Mouse (Mus musculus) midbrain, postnatal 0 days (tissue): ENCODE data around the gene Taar7e. TPM values are rescaled to one million over a fixed set of nuclear protein-coding genes. Genes with fewer than 3 reads are reported as not detected.
"Not testable (repeated sequence)": the region's sequence is repeated elsewhere in the genome, so short reads cannot be mapped to it uniquely, and the experiment has no call there.

Source experiments
- ATAC-seq: fragments of 200-750 bp; cut with Nextera tagmentation; 2 replicates; pipeline ENCODE4 v1.8.0; 2017; ENCODE audit warnings: moderate number of reproducible peaks, mild to moderate bottlenecking, moderate TSS enrichment, moderate library complexity; ENCODE audit not compliant: low FRiP score
- DNase-seq: peaks from one replicate; pipeline ENCODE4 v3.0.0-alpha.2; 2015; ENCODE audit warnings: low spot score
- H3K27ac ChIP-seq: fragments of 300-500 bp; sonication (generic); 2 replicates; pipeline ENCODE4 v1.5.1; 2014; ENCODE audit warnings: low read depth, mild to moderate bottlenecking, low read length, mixed read lengths
- H3K27me3 ChIP-seq: fragments of 300-500 bp; sonication (generic); 2 replicates; pipeline ENCODE4 v1.6.1; 2014; ENCODE audit warnings: low read length, control low read depth, mixed read lengths; ENCODE audit not compliant: insufficient read depth
- H3K36me3 ChIP-seq: fragments of 300-500 bp; sonication (generic); 2 replicates; pipeline ENCODE4 v1.6.1; 2014; ENCODE audit warnings: low read length, control low read depth, mixed read lengths; ENCODE audit not compliant: insufficient read depth
- H3K4me1 ChIP-seq: fragments of 300-500 bp; sonication (generic); 2 replicates; pipeline ENCODE4 v1.6.1; 2014; ENCODE audit warnings: mild to moderate bottlenecking, control low read depth, antibody characterized with exemption, low read length, mixed read lengths; ENCODE audit not compliant: insufficient read depth
- H3K4me2 ChIP-seq: fragments of 300-500 bp; sonication (generic); 2 replicates; pipeline ENCODE4 v1.6.1; 2014; ENCODE audit warnings: low read depth, mild to moderate bottlenecking, low read length, mixed read lengths; ENCODE audit not compliant: poor library complexity, severe bottlenecking
- H3K4me3 ChIP-seq: fragments of 300-500 bp; sonication (generic); 2 replicates; pipeline ENCODE4 v1.5.1; 2014; ENCODE audit warnings: low read depth, mild to moderate bottlenecking, low read length, moderate library complexity
- H3K9ac ChIP-seq: fragments of 300-500 bp; sonication (generic); replicated peaks from 2 replicates; pipeline ENCODE4 v1.6.1; 2014; ENCODE audit warnings: mild to moderate bottlenecking, low read length, moderate library complexity, mixed read lengths; ENCODE audit not compliant: poor library complexity, severe bottlenecking
- H3K9me3 ChIP-seq: fragments of 300-500 bp; sonication (generic); 2 replicates; pipeline ENCODE4 v1.6.1; 2016; ENCODE audit warnings: low read length, control low read depth
- CTCF ChIP-seq: IDR thresholded peaks from 2 replicates; pipeline ENCODE4 v1.5.1; 2016; ENCODE audit warnings: antibody characterized with exemption, mild to moderate bottlenecking
- WGBS: fragments of 180-500 bp; shearing (Covaris S2); extraction: QIAGEN DNeasy Blood & Tissue Kit; methylation state at CpG from one replicate; pipeline ENCODE4 v1.1.7; 2014; 5-methylcytosine and 5-hydroxymethylcytosine counted together
- polyA plus RNA-seq: library from polyadenylated mRNA; unstranded; fragments of >200 nt; fragmentation: Nextera tagmentation; extraction: Ambion mirVana; gene quantifications from 2 replicates; pipeline ENCODE4 v1.2.1, GENCODE M21; 2015
- total RNA-seq: library from RNA; depleted of rRNA; stranded (reverse); fragments of >200 nt; gene quantifications from 2 replicates; pipeline ENCODE4 v1.2.3, GENCODE M21; 2014

The Taar7e gene
- total and polyA plus RNA-seq, 2 experiments from 2014 or later: not detected

DNA sequence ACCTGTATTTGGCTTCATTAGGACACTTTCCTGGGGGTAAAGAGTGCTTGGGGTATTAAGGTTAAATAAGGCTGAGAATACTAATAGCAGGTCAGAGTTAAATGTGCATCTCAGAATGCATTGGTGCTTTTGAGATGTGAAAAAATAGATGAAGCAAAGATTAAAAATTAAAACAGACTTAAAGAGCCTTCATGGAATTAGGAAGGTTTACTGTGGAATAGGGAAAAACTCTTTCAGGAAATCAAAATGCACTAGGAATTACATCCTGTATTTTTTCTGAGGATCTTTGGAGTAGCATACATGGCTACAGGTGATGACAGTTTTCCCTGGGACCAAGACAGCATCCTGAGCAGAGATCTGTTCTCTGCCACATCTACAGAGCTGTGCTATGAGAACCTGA, 10.5 kb upstream of the Taar7e start, which contains the start of gene Taar7d:
Gene Taar7d (plus strand): TSS at position 301 of the 400 bp plus-strand sequence.
- TF ChIP-seq CTCF: no peak
- H3K4me1 ChIP-seq: no peaks in the 10 kb centered on the region
- no peak within 1 kb of the TSS for H3K9ac ChIP-seq
- DNase-seq (no peak), ATAC-seq (no peak)
- H3K27ac ChIP-seq: no peak within 1 kb of the TSS
- no peaks in the 10 kb centered on the region for H3K36me3 ChIP-seq
- H3K4me2 ChIP-seq: no peak within 1 kb of the TSS
- no peaks in the 10 kb centered on the region for H3K9me3 ChIP-seq
- no peaks in the 10 kb centered on the region for H3K27me3 ChIP-seq
- no peak within 1 kb of the TSS for H3K4me3 ChIP-seq

DNA sequence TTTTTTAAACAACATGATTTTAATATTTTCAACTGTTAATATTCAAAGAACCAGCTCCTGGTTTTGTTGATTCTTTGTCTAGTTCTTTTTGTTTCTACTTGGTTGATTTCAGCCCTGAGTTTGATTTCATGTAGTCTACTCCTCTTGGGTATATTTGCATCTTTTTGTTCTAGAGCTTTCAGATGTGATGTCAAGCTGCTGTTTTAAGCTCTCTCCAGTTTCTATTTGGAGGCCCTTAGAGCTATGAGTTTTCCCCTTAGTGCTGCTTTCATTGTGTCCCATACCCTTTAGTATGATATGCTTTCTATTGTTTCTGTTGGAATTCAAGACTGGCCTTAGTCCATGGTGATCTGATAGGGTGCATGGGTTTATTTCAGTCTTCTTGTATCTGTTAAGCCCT, 6.1 kb upstream of the Taar7e start:
- H3K4me3 ChIP-seq: no peak overlapping the region
- no peak overlapping the region for H3K9ac ChIP-seq
- DNase-seq (no peak), ATAC-seq (no peak)
- no peaks in the 10 kb centered on the region for H3K4me1 ChIP-seq
- H3K9me3 ChIP-seq: no peaks in the 10 kb centered on the region
- H3K36me3 ChIP-seq: no peaks in the 10 kb centered on the region
- no peak overlapping the region for H3K27ac ChIP-seq
- H3K4me2 ChIP-seq: no peak overlapping the region
- H3K27me3 ChIP-seq: no peaks in the 10 kb centered on the region
- TF ChIP-seq CTCF: no peak

DNA sequence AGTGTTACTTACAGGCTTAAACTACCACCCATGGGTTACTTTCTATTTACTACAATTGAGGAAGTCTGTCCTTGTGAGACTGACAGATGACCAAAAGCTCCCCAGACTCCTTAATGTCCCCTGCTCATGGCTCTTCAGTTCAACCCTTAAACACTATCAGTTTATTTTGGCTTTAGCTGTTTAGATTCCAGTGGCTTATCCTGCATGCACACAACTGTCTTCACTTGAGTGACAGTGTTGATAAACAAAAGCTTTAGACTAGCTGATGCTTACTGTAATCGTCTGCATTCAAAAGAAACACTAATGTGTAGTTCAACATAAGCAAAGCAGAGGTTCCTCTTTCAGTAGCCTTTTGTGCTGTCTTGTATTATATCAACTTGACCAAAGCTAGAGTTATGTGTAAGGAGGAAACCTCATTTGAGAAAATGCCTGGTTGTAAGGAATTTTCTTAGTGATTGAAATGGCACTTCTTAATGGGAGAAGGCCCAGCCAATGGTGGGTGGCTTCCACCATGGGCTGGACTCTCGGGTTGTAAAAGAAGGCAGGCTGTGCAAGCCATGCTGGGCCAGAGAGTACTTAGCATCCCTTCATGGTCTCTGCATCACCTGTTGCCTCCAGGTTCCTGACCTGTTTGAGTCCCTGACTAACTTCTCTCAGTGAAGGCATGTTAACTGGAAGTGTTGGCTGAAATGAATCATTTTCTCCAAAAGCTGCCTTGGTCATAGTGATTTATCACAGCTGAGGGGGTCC, 2.9 kb downstream of the Taar7e start:
- DNase-seq (no peak), ATAC-seq (no peak)
- H3K4me1 ChIP-seq: no peaks in the 10 kb centered on the region
- H3K9me3 ChIP-seq: no peaks in the 10 kb centered on the region
- no peak overlapping the region for H3K4me2 ChIP-seq
- no peaks in the 10 kb centered on the region for H3K27me3 ChIP-seq
- 67% methylated on average over 2 of the region's 2 CpGs for WGBS
- no peaks in the 10 kb centered on the region for H3K36me3 ChIP-seq
- no peak overlapping the region for H3K4me3 ChIP-seq
- TF ChIP-seq CTCF: no peak
- no peak overlapping the region for H3K9ac ChIP-seq
- H3K27ac ChIP-seq: no peak overlapping the region

DNA sequence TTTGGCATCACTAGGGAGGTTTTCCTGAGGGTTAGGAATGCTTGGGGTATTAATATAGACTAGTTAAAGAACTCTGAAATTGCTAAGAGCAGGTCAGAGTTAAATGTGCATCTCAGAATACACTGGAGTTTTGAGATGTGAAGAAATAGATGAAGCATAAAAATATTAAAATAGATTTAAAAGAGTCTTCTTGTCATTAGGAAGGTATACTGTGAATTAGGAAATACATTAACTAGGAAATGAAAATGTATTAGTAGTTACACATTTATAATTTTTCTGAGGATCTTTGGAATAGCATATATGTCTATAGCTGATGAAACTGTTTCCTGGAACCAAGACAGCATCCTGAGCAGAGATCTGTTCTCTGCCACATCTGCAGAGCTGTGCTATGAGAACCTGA, 11.8 kb downstream of the Taar7e start, which contains the start of gene Taar7f:
Gene Taar7f (plus strand): TSS at position 301 of the 400 bp plus-strand sequence.
- H3K27me3 ChIP-seq: no peaks in the 10 kb centered on the region
- H3K9ac ChIP-seq: no peak within 1 kb of the TSS
- ATAC-seq (no peak), DNase-seq (no peak)
- H3K27ac ChIP-seq: no peak within 1 kb of the TSS
- no peak within 1 kb of the TSS for H3K4me2 ChIP-seq
- no peaks in the 10 kb centered on the region for H3K36me3 ChIP-seq
- no peaks in the 10 kb centered on the region for H3K9me3 ChIP-seq
- H3K4me3 ChIP-seq: no peak within 1 kb of the TSS
- H3K4me1 ChIP-seq: no peaks in the 10 kb centered on the region
- TF ChIP-seq CTCF: no peak

DNA sequence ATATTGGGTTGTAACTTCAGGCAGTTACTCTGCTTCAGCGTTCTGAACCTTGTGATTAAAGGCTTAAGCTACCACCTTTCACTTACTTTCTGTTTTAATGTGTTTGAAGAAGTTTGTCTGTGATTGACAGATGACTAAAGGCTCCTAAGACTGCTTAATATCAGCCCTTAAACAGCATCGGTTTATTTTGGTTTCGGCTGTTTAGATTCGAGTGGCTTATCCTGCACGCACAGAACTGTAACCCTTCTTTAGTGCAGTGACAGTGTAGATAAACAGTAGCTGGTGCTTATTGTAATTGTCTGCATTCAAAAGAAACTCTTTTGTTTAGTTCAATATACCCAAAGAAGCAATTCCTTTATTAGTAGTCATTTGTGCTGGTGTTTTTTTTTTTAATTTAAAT, 14.6 kb downstream of the Taar7e start:
- H3K36me3 ChIP-seq: no peaks in the 10 kb centered on the region
- no peaks in the 10 kb centered on the region for H3K27me3 ChIP-seq
- no peak overlapping the region for H3K4me2 ChIP-seq
- H3K4me1 ChIP-seq: no peaks in the 10 kb centered on the region
- no peaks in the 10 kb centered on the region for H3K9me3 ChIP-seq
- TF ChIP-seq CTCF: no peak
- DNase-seq (no peak), ATAC-seq (no peak)
- no peak overlapping the region for H3K9ac ChIP-seq
- no peak overlapping the region for H3K27ac ChIP-seq
- no peak overlapping the region for H3K4me3 ChIP-seq
- WGBS: 69% methylated on average over 5 of the region's 5 CpGs

DNA sequence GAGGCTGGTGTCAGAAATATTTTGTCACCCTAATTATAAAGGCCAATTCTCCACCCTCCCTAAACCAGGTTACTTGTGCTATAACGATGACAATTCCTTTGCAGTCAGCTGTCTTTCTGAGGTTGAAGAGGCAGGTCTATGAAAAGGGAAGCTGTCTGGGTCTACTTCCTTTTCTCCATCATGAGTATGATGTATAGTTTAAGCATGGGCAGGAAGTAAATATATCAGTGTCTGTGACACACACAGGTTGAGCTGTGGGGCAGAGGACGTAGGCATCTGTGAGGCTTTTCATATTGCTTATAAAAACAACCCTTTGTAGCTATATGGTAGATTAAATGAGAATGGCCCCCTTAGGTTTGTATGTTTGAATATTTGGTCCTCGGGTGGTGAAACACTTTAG, 21.6 kb downstream of the Taar7e start:
- H3K4me3 ChIP-seq: no peak overlapping the region
- no peaks in the 10 kb centered on the region for H3K4me1 ChIP-seq
- H3K36me3 ChIP-seq: no peaks in the 10 kb centered on the region
- no peak overlapping the region for H3K9ac ChIP-seq
- ATAC-seq: no peak
- H3K4me2 ChIP-seq: no peak overlapping the region
- TF ChIP-seq CTCF: no peak
- no peak for DNase-seq
- H3K27ac ChIP-seq: no peak overlapping the region
- H3K9me3 ChIP-seq: no peaks in the 10 kb centered on the region
- WGBS: 87% methylated on average over 3 of the region's 3 CpGs
- no peaks in the 10 kb centered on the region for H3K27me3 ChIP-seq

DNA sequence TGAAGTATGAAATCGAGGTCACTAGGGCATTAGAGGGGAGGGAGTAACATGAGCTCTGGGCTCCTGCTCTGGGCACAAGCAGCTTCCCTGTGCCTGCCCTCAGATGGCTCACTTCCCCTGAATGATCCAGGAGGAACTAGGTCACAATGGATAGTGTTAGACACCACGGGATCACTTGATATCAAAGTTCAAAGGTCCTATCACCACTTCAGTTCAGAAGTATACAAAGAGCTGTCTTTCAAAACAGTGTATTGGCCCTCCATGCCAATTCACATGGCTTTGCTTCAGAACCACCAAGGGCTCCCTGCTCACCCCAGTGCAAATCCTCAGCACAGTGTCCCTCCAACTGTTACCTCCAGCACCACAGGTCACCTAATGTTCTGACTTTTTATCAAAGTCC, 37.3 kb downstream of the Taar7e start:
- H3K9me3 ChIP-seq, H3K4me1 ChIP-seq, H3K36me3 ChIP-seq, ATAC-seq, H3K9ac ChIP-seq, DNase-seq, H3K27me3 ChIP-seq, H3K4me3 ChIP-seq, H3K27ac ChIP-seq, H3K4me2 ChIP-seq: not testable (repeated sequence)
- WGBS: 31% methylated on average over 2 of the region's 2 CpGs

DNA sequence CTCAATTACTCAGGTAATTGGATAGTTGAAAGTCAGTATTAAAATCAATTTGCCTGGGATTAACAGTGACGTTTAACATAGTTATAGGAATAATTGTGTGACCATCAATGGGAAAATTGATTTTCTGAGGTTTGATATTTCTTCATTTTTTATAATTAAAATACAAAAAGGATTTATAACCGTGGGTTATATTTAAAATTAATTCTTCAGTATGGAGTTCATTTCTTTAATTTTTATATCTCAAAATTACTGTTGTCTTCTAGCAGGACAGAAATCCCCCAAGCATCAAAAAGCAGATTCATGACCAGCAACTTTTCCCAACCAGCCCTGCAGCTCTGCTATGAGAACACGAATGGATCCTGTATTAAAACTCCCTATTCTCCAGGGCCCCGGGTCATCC, 38.8 kb downstream of the Taar7e start, which contains the start of gene Taar8a:
Gene Taar8a (plus strand): TSS at position 301 of the 400 bp plus-strand sequence.
- WGBS: 73% methylated on average over 2 of the region's 4 CpGs
- not testable (repeated sequence) for H3K9me3 ChIP-seq, DNase-seq, H3K4me1 ChIP-seq, H3K4me3 ChIP-seq, H3K27me3 ChIP-seq, ATAC-seq, H3K27ac ChIP-seq, H3K36me3 ChIP-seq, H3K4me2 ChIP-seq, H3K9ac ChIP-seq
